Mouse (Mus musculus) yolk sac, embryonic 10.5 days (tissue): ENCODE measurements at regions not wholly inside any gene's neighbourhood (a gene's known extent, or its start where the extent isn't known, plus 50 kb on each side); places are given as distances from the start of the nearest gene placed in this dataset.
A peak's percentile ranks its signal among the peaks of the same experiment; 100 is the strongest.
"Not testable (repeated sequence)": the region's sequence is repeated elsewhere in the genome, so short reads cannot be mapped to it uniquely, and the experiment has no call there.

Source experiments
- DNase-seq: peaks from one replicate; pipeline ENCODE4 v3.0.0-alpha.2; 2017; ENCODE audit warnings: low spot score

DNA sequence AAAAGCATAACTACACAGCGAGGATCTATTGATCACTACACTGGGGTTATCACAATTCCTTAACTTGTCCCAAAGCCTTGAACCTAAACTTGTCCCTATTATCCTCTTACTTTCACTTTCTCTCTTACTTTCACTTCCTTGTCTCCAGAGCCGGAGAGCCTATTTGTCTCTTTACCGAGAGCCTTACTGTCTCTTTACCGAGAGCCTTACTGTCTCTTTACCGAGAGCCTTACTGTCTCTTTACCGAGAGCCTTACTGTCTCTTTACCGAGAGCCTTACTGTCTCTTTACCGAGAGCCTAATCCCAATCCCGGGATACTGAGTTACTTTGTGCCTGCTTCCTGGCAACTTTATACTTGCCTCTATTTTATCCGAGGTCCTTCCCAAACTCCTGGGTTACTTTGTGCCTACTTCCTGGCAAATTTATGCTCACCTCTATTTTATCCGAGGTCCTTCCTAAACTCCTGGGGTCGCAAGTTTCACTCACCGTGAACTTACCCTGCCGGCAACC, 335.3 kb upstream of the Ccng1 start:
- DNase-seq: not testable (repeated sequence)

DNA sequence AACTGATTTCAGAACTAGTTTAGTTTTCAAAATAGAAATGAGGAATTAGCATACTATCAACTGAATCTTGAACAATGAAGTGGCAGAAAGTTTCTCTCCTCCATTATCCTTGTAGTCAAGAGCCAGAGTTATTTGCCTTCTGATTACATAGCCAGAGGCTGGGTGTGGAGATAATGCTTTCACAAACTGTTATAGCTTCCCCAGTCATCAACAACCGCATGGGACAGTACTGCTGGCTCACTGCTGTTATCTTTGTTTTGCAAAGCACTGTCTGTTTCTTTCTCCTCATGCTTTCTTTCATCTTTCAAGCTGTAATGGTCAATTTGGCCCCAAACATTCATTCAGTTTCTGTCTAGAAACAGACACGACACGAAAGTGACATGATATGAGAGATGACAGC, 308.5 kb upstream of the Ccng1 start:
- no peak for DNase-seq

DNA sequence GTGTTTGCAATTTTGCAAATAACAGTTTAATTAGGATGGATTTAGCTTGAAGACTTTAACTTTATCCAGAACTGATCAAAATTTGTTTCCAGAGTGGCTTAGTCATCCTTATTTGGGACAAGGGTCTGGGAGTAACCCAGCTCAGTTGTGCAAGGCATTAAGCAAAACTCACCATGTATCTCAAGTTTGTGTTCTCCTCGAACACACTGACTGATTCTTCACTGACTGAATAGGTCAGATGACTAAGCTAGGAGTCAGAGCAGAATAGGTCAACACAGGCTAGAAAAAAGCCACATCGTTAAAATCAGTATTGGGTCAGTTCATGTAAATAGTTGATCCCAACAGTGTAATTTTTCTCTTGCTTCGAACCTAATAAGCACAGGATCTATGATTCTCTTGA, 302.7 kb upstream of the Ccng1 start:
- no peak for DNase-seq

DNA sequence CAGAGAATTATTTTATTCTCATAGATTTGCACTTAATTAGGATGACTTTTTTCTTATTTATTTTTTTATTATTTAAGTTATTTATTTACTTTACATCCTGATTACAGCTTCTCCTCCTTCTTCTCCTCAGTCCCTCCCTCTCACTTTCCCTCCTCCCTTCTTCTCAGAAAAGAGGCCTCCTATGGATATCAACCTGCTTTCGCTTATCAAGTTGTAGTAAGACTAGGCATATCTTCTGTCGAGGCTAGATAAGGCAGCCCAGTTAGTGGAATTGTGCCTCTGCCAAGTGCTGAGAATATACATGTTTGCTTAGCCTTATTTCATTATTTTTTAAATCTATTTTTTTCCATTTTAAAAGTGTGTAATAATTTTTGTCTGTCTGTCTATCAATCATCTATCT, 274.9 kb upstream of the Ccng1 start:
- DNase-seq: no peak

DNA sequence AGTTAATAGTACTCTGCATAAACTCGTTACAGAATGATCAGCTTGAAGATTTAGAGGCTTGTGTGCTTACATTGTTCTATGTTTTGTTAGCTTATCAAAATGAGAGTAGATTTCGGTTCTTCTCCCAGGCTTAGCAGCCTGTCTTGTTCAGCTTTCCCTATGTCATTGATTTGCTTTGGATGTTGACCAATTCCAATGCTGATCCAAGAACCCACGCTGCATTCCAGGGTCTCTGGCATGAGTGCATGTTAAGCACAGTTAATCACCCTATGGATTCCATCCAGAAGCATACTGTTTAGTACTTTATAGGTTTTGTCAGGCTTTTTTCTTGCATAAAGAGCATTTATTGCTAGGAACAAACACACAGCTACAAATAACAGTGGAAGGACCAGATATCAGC, 255.0 kb upstream of the Ccng1 start:
- DNase-seq: no peak

DNA sequence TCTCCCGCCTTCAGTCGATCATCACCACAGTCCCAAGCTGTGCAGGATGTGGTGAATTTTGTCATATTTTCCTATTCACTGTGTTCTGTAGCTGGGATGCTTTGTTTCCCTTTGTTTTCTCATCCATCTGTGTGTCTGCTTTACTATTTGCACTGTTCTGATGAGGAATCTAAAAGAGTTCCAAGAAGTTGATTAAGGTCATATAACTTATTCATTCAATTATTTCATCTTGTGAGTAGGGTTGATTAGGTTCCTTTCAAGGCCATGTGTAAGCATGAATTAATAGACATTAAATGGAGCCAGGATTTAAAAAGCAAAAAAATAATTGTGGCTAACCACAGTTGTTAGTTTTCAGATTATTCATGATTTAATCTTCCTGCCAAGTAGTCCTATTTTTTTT, 217.7 kb upstream of the Ccng1 start:
- no peak for DNase-seq

DNA sequence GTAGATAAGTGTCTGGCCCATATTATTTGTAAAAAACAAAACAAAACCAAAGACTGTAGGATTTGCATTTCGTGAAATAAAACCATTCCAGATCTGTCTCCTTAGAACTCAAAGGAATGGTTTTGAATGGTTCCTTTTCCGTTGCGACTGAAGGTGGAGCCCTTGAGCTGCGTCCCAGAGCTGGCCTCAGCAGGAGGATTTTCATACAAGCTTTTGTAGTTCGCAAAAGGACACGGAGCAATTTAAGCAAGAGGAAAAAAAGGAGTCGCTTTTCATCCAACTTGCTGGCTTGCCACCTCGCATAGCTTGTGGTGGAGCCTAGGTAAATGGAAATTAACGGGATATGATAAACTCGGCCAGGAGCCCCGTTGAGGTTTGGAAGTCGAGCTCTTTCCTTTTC, 172.1 kb upstream of the Ccng1 start:
- peak; percentile 17 for DNase-seq

DNA sequence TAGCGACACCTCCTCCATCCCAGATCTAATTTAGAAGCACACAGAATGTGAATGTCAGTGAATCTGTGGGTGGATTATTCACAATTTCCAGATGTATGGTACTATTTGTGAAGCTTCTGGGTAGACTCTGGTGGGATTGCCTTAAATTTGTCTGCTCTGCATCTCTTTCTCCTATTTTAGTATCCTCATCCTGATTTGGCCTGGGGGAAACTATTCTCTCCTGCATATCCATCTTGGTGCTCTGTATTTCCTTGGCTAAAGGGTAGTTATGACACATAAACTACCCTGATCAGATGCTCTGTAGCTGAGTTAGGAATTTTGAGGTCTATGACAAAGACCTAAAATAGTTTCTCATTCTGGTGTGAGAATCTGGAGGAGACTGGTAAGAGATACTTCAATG, 136.4 kb upstream of the Ccng1 start:
- DNase-seq: no peak

DNA sequence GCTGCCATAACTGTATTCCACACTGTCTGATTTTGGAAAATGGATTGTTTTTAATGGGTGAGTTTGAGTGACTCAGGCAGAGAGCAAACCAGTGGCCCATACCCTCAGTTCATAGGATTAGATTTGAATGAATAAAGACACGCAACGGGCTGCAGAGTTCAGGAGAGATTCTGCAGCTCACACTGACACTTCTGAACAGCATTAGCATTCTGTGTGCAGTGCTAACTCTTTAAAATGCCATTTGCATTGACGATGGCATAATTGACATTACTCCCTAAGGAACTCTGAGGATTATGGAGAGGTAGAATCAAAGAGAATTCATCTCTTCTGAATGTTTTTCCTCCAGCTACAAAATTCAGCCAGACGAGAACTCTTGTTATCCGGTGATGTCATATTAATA, 129.4 kb upstream of the Ccng1 start:
- no peak for DNase-seq

DNA sequence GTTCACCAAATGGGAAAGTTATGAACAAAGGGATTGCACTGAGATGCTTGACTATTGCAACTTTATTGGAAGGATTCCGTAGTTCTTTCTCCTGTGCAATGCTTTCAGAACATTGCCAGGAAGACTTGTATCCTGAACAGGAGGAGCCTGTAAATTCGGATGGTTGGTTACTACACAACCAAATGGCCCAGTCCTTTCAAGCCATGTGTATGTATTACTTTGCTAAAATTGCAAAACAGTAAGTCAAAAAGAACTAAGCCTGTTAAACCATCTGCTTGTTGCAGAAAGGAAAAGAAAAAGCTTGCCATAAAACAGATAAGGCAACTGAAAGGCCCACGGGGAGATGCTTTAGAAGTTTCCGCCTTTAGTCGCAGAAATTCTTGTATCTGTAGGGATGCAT, 124.5 kb upstream of the Ccng1 start:
- DNase-seq: no peak

DNA sequence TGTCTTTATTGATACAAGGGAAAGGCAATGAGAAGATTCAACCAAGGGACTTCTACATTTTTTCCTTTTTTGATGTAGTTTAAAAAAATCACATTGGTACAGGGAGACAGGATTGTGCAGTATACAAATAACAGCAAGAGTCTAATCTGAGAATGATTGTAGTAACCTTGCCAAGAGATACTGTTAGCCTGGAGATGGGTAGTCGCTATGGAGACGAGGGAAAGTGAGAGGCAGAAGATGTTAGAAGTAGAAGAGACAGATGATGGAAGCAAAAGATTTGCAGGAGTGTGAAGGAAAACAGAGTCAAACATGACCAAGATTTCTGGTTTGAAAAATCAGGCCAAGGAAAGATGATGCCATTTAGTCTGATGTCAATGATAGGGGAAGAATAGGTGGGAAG, 117.9 kb upstream of the Ccng1 start:
- no peak for DNase-seq

DNA sequence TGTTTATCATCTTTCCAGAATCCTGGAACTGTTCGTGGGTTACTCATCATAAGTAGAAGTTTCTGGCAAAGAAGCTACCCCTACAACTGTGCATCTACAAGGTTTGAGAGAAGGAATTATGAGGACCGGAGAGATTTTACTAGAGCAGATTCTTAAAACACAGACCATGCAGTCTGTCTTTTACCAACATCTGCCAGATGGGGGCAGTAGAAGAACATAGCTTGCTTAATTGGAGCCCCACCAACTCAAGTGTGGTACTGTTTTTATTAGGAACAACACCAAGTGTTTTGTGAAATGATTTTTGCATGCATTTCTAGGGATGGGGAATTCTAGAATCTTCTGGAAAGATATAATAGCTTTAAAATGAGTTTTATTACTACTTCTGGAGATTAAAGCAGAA, 110.6 kb upstream of the Ccng1 start:
- DNase-seq: no peak

DNA sequence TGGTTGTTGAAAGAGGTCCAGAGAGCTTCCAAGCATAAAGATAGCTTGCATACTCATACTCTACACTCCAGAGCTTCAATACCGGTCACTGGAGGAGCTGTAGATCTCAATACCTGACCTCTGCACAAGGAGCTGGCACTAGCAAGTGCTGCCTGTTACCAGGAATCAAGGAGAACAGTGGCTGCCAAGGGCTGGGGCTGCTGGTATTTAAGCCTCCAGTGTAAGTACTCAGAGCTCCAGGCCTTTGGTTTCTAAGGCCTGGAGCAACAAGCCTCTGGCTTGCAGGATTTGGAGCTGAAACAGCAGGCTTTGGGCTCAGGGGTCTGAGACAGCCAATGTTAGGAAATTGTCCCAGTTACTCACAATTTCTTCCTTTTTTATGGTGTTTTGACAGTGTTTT, 96.2 kb upstream of the Ccng1 start:
- no peak for DNase-seq

DNA sequence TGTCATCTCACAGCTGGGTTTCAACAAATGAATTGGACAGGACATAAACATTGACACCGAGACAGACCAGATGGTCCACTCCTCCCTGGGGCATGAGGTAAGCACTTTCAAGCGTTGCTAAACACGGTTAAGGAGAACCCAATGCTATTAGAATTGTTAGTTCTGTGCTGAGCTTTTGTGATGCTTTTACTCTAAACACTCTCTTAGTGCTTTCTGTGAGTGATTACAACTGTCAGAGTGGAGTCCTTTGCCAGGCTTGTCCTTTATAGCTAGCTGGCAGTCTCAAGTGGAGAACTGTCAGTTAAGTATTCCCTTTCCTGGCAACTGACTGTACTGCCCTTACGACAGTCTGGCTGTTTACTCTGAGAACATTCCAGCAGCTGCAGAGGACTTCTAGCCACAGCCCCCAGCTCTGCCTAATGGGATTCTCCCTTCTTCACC, 95.6 kb upstream of the Ccng1 start:
- no peak for DNase-seq

DNA sequence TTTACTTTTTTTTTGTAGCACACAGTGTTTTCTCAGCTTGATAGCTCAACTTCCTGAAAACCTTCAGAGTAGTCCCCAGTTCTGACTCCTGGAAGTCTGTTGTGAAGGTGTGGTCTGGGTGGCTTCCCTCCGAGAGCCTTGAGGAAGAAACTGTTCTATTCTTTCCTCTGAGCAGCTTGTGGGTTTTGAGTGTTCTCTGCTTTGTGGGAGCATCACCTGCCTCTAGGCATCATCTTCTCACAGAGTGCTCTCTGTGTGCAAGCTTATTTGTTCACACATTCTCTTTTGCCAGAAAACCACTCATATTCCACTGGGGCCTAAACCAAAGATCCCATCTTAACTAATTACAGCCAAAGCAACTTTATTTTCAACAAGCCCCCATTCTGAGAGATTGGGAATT, 91.5 kb upstream of the Ccng1 start:
- no peak for DNase-seq

DNA sequence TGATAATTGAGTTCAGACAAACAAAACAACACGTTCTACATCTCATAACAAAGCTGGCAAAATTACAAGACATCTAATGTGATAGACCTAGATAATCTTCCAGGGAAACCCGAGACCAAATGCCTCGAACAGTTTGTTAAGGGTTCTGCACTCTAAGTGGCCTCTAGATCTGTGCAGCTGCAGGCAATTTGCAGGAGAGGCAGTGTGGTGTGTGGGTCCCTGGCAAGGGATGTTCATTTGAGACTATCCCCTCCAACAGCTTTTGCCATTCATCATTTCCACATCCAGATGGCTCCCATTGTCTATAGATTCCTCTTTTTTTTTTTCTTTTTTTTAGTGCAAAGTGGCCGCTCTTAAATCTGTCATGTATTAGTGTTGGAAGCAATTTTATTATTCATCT, 80.3 kb upstream of the Ccng1 start:
- no peak for DNase-seq
